Mouse (Mus musculus) spleen, adult 2 months (tissue): ENCODE data around the gene Pigo. TPM values are rescaled to one million over a fixed set of nuclear protein-coding genes. Genes with fewer than 3 reads are reported as not detected.
"Not testable (repeated sequence)": the region's sequence is repeated elsewhere in the genome, so short reads cannot be mapped to it uniquely, and the experiment has no call there.

ENCODE experiments used
- DNase-seq, 2 experiments: peaks; one replicate each; pipeline versions ENCODE4 v3.0.0 to v3.0.0-alpha.2; 2012 to 2021; ENCODE audit warnings: low spot score in 2 of 2, low read depth in 1 of 2
- H3K27ac ChIP-seq: fragments of 200-500 bp; 2 replicates; pipeline ENCODE4 v1.5.1; 2012; ENCODE audit warnings: low read length, inconsistent platforms; ENCODE audit not compliant: insufficient read depth
- H3K27me3 ChIP-seq: fragments of 200-500 bp; 2 replicates; pipeline ENCODE4 v1.6.1; 2012; ENCODE audit warnings: mild to moderate bottlenecking, moderate library complexity, low read length, inconsistent platforms; ENCODE audit not compliant: control insufficient read depth, insufficient read depth
- H3K36me3 ChIP-seq: fragments of 200-500 bp; 2 replicates; pipeline ENCODE4 v1.6.1; 2012; ENCODE audit warnings: mild to moderate bottlenecking, low read length, inconsistent platforms; ENCODE audit not compliant: control insufficient read depth, insufficient read depth
- H3K4me1 ChIP-seq: fragments of 200-500 bp; 2 replicates; pipeline ENCODE4 v1.6.1; 2011; ENCODE audit warnings: inconsistent platforms; ENCODE audit not compliant: control insufficient read depth, insufficient read depth, insufficient read length
- H3K4me3 ChIP-seq: fragments of 200-500 bp; 2 replicates; pipeline ENCODE4 v1.5.1; 2011; ENCODE audit warnings: mild to moderate bottlenecking, inconsistent platforms; ENCODE audit not compliant: insufficient read depth, insufficient read length; ENCODE audit errors: extremely low read depth
- CTCF ChIP-seq: fragments of 200-500 bp; IDR thresholded peaks from 2 replicates; pipeline ENCODE4 v1.5.1; 2011; ENCODE audit warnings: mild to moderate bottlenecking, inconsistent platforms; ENCODE audit not compliant: insufficient read depth, insufficient read length, insufficient replicate concordance; ENCODE audit errors: extremely low read depth
- POLR2A ChIP-seq: fragments of 200-500 bp; IDR thresholded peaks from 2 replicates; pipeline ENCODE4 v1.6.1; 2011; ENCODE audit warnings: low read depth, low read length, inconsistent platforms
- WGBS: fragments of 180-500 bp; shearing (Covaris S2); methylation state at CpG from one replicate; pipeline ENCODE4 v1.1.7; 2018; 5-methylcytosine and 5-hydroxymethylcytosine counted together
- polyA plus RNA-seq: library from polyadenylated mRNA; depleted of rRNA; stranded (reverse); fragments of >200 nt; gene quantifications from 2 replicates; pipeline ENCODE4 v1.2.3, GENCODE M21; 2012

Pigo gene
- polyA plus RNA-seq, 1 experiment, result 25.2 TPM

- no peaks in the 10 kb centered on the region for H3K36me3 ChIP-seq
- TF ChIP-seq CTCF (no peak), POLR2A (no peak)
- WGBS, result 97% methylated on average over 3 of the region's 3 CpGs
- DNase-seq, result no peak
- H3K4me1 ChIP-seq, result no peaks in the 10 kb centered on the region; the same call in 1 of the 2 replicates
- H3K27ac ChIP-seq, result no peak overlapping the region
- no peaks in the 10 kb centered on the region for H3K27me3 ChIP-seq
- H3K4me3 ChIP-seq, result no peak overlapping the region
Observed at GRCm38 (mm10) chr4:43004951-43005350, 20.7 kb downstream of the Pigo start.

GRCm38 (mm10) chr4:43002756-43003439, 22.7 kb downstream of the Pigo start:
- Histone ChIP-seq H3K4me3 (no peak overlapping the region), H3K27me3 (no peaks in the 10 kb centered on the region), H3K27ac (no peak overlapping the region), H3K36me3 (no peaks in the 10 kb centered on the region), H3K4me1 (peaks cover 8% of the 10 kb centered on the region)
- 92% methylated on average over 12 of the region's 12 CpGs for WGBS
- TF ChIP-seq CTCF (no peak), POLR2A (no peak)
- DNase-seq, result no peak

GRCm38 (mm10) chr4:43001272-43001671, 24.3 kb downstream of the Pigo start:
- no peak for TF ChIP-seq CTCF
- no peak for TF ChIP-seq POLR2A
- peaks cover 9% of the 10 kb centered on the region for H3K4me1 ChIP-seq
- no peaks in the 10 kb centered on the region for H3K27me3 ChIP-seq
- H3K36me3 ChIP-seq, result no peaks in the 10 kb centered on the region
- DNase-seq, result no peak
- 87% methylated on average over 2 of the region's 2 CpGs for WGBS
- H3K27ac ChIP-seq, result no peak overlapping the region
- H3K4me3 ChIP-seq, result no peak overlapping the region

GRCm38 (mm10) chr4:43000141-43000986, 25.3 kb downstream of the Pigo start, which contains the start of gene Vcp:
Gene Vcp, minus strand, starts transcription at chr4:43000507.
- Histone ChIP-seq H3K27ac (peak within 1 kb of the TSS; percentile 96), H3K4me3 (peak within 1 kb of the TSS; percentile 99)
- 2% methylated on average over 53 of the region's 56 CpGs for WGBS
- not testable (repeated sequence) for H3K4me1 ChIP-seq, H3K36me3 ChIP-seq, H3K27me3 ChIP-seq
- DNase-seq, result peak; percentile 95 to 98

GRCm38 (mm10) chr4:42999451-43000140, 26.0 kb downstream of the Pigo start:
- WGBS, result under 1% methylated on average over 51 of the region's 51 CpGs
- H3K4me3 ChIP-seq, result peak overlapping the region; percentile 99
- no peaks in the 10 kb centered on the region for H3K27me3 ChIP-seq
- H3K36me3 ChIP-seq, result peaks cover 1% of the 10 kb centered on the region; the same call in 1 of the 2 replicates
- peaks cover 9% of the 10 kb centered on the region for H3K4me1 ChIP-seq
- TF ChIP-seq POLR2A, result no peak
- TF ChIP-seq CTCF, result no peak
- peak; percentile 49 to 61 for DNase-seq
- peak overlapping the region; percentile 96 for H3K27ac ChIP-seq

GRCm38 (mm10) chr4:42998022-42998421, 27.6 kb downstream of the Pigo start:
- no peaks in the 10 kb centered on the region for H3K27me3 ChIP-seq
- H3K4me3 ChIP-seq, result no peak overlapping the region
- DNase-seq, result no peak
- WGBS, result 58% methylated on average over 2 of the region's 2 CpGs
- no peak for TF ChIP-seq CTCF
- no peak for TF ChIP-seq POLR2A
- H3K4me1 ChIP-seq, result peaks cover 9% of the 10 kb centered on the region
- H3K36me3 ChIP-seq, result peaks cover 10% of the 10 kb centered on the region
- no peak overlapping the region for H3K27ac ChIP-seq
